Mouse (Mus musculus) midbrain, embryonic 12.5 days (tissue): ENCODE results near the gene Ttll1. TPM values are rescaled to one million over a fixed set of nuclear protein-coding genes. Genes with fewer than 3 reads are reported as not detected.

ENCODE experiments used
- ATAC-seq: fragments of 200-750 bp; cut with Nextera tagmentation; 2 replicates; pipeline ENCODE4 v1.8.0; 2017; ENCODE audit warnings: low read depth, moderate TSS enrichment, moderate library complexity; ENCODE audit not compliant: low FRiP score
- H3K27ac ChIP-seq: fragments of 300-500 bp; sonication (generic); replicated peaks from 2 replicates; pipeline ENCODE4 v1.5.1; 2016; ENCODE audit warnings: mild to moderate bottlenecking
- H3K27me3 ChIP-seq: fragments of 300-500 bp; sonication (generic); 2 replicates; pipeline ENCODE4 v1.6.1; 2016; ENCODE audit warnings: mild to moderate bottlenecking
- H3K36me3 ChIP-seq: fragments of 300-500 bp; sonication (generic); 2 replicates; pipeline ENCODE4 v1.6.1; 2016
- H3K4me1 ChIP-seq: fragments of 300-500 bp; sonication (generic); 2 replicates; pipeline ENCODE4 v1.6.1; 2016
- H3K4me2 ChIP-seq: fragments of 300-500 bp; sonication (generic); replicated peaks from 2 replicates; pipeline ENCODE4 v1.6.1; 2016; ENCODE audit warnings: mild to moderate bottlenecking, moderate library complexity
- H3K4me3 ChIP-seq: fragments of 300-500 bp; sonication (generic); 2 replicates; pipeline ENCODE4 v1.5.1; 2016; ENCODE audit warnings: mild to moderate bottlenecking
- H3K9ac ChIP-seq: fragments of 300-500 bp; sonication (generic); replicated peaks from 2 replicates; pipeline ENCODE4 v1.6.1; 2016; ENCODE audit warnings: mild to moderate bottlenecking, moderate library complexity
- H3K9me3 ChIP-seq: fragments of 300-500 bp; sonication (generic); 2 replicates; pipeline ENCODE4 v1.6.1; 2016; ENCODE audit warnings: mild to moderate bottlenecking
- whole genome bisulfite sequencing: fragments of 180-500 bp; shearing (Covaris S2); methylation state at CpG from one replicate; pipeline ENCODE4 v1.1.7; 2016; 5-methylcytosine and 5-hydroxymethylcytosine counted together
- polyA plus RNA-seq: library from polyadenylated mRNA; unstranded; fragments of >200 nt; fragmentation: Nextera tagmentation; extraction: Ambion mirVana; gene quantifications from 2 replicates; pipeline ENCODE4 v1.2.1, GENCODE M21; 2016

The Ttll1 gene
- polyA plus RNA-seq, 1 experiment from 2014 or later = 63.2 TPM

GRCm38 (mm10) chr15:83494572-83494920 is 16.1 kb downstream of the Ttll1 start:
- H3K9me3 ChIP-seq = no peaks in the 10 kb centered on the region
- no peak for ATAC-seq
- H3K4me1 ChIP-seq = no peaks in the 10 kb centered on the region
- no peak overlapping the region for H3K9ac ChIP-seq
- no peak overlapping the region for H3K4me3 ChIP-seq
- no peak overlapping the region for H3K4me2 ChIP-seq
- no peak overlapping the region for H3K27ac ChIP-seq
- no peaks in the 10 kb centered on the region for H3K27me3 ChIP-seq
- H3K36me3 ChIP-seq = peaks cover 97% of the 10 kb centered on the region
- WGBS = 83% methylated on average over 6 of the region's 6 CpGs

GRCm38 (mm10) chr15:83493856-83494571 is 16.7 kb downstream of the Ttll1 start:
- H3K4me1 ChIP-seq = no peaks in the 10 kb centered on the region
- no peak overlapping the region for H3K9ac ChIP-seq
- H3K4me3 ChIP-seq = no peak overlapping the region
- peaks cover 97% of the 10 kb centered on the region for H3K36me3 ChIP-seq
- WGBS = 92% methylated on average over 7 of the region's 7 CpGs
- no peaks in the 10 kb centered on the region for H3K9me3 ChIP-seq
- H3K27ac ChIP-seq = no peak overlapping the region
- no peak for ATAC-seq
- no peak overlapping the region for H3K4me2 ChIP-seq
- H3K27me3 ChIP-seq = no peaks in the 10 kb centered on the region

GRCm38 (mm10) chr15:83491891-83492290 is 18.8 kb downstream of the Ttll1 start:
- ATAC-seq = no peak
- Histone ChIP-seq H3K4me1 (no peaks in the 10 kb centered on the region), H3K27me3 (no peaks in the 10 kb centered on the region), H3K9me3 (no peaks in the 10 kb centered on the region), H3K36me3 (peaks cover 91% of the 10 kb centered on the region), H3K4me3 (no peak overlapping the region), H3K27ac (no peak overlapping the region), H3K4me2 (no peak overlapping the region), H3K9ac (no peak overlapping the region)
- WGBS = 93% methylated on average over 5 of the region's 5 CpGs

DNA sequence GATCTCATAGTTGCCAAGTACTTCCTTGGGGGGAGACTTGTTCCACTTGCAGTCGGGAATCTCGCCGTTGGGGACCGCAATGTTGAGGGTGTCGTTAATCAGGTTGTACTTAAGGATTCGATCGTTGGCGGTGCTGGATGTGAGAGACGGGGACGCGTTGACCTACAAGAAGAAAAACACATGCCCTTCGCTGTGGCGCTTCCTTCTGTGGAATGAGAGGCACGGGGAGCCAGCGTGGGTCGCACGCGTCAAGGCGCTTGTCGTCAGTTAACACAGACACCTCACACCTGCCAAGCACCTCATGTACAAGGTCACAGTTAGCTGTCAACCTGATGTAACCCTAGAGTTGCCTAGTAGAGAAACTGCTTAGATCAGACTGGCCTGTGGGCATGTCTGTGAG is 21.2 kb downstream of the Ttll1 start:
- Histone ChIP-seq H3K36me3 (peaks cover 84% of the 10 kb centered on the region), H3K9ac (no peak overlapping the region), H3K27ac (no peak overlapping the region), H3K4me2 (no peak overlapping the region), H3K4me3 (no peak overlapping the region), H3K9me3 (no peaks in the 10 kb centered on the region), H3K4me1 (no peaks in the 10 kb centered on the region), H3K27me3 (no peaks in the 10 kb centered on the region)
- no peak for ATAC-seq
- 95% methylated on average over 20 of the region's 20 CpGs for WGBS

DNA sequence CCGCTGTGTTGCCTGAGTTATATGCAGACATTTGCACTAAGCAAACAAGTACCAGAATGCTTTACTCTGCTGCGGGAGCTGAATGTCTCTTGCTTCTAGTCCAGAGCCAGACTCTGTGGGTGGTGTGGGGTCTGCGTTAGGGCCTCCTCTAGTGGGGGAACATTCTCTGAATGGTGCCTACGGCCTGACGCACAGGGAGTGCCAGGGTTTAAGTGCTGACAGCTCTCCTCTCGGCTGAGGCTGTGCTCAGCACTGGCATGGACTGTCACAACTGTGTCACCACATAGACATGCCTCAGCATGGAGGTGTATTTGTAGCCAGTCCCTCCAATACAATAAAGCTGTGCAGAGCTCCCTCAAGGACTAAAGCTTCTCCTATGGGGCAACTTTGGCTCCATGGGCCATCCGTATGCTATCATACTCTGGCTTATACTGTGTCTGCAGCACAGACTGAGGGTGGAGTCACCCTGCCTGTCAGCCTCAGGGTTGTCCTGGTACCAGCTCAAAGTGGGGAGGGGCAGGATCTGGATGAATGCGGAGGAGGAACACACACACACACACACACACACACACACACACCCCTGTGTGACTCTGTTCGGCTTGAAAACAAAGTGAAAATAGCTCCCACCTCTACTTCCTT is 23.1 kb downstream of the Ttll1 start:
- H3K36me3 ChIP-seq = peaks cover 72% of the 10 kb centered on the region
- no peak for ATAC-seq

DNA sequence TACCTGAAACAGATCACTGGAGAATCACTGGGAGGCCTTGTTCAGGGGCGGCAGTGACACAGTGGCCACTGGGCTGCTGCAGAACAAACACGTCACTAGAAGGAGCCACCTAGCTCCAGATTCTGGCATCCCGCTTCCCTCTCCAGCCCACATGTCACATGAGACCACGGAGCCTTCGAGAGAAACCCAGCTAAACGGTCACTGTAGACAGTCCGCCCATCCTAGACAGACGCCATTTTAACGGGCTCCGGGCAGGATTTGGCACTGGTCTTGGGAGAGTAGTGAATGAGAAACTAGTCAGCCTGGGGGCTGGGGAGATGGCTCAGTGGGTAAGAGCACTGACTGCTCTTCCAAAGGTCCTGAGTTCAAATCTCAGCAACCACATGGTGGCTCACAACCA is 26.4 kb downstream of the Ttll1 start:
- no peak overlapping the region for H3K27ac ChIP-seq
- no peak for ATAC-seq
- no peak overlapping the region for H3K4me2 ChIP-seq
- H3K4me1 ChIP-seq = no peaks in the 10 kb centered on the region
- no peak overlapping the region for H3K4me3 ChIP-seq
- 92% methylated on average over 10 of the region's 10 CpGs for WGBS
- H3K9ac ChIP-seq = no peak overlapping the region
- H3K36me3 ChIP-seq = peaks cover 41% of the 10 kb centered on the region
- no peaks in the 10 kb centered on the region for H3K9me3 ChIP-seq
- H3K27me3 ChIP-seq = no peaks in the 10 kb centered on the region

More for the DNA sequence above, 23.1 kb downstream of the Ttll1 start:
- Histone ChIP-seq H3K9me3 (no peaks in the 10 kb centered on the region), H3K4me3 (no peak overlapping the region), H3K27ac (no peak overlapping the region), H3K4me1 (no peaks in the 10 kb centered on the region), H3K4me2 (no peak overlapping the region), H3K27me3 (no peaks in the 10 kb centered on the region), H3K9ac (no peak overlapping the region)
- WGBS = 79% methylated on average over 9 of the region's 9 CpGs

- Histone ChIP-seq H3K4me2 (no peak overlapping the region), H3K4me1 (no peaks in the 10 kb centered on the region), H3K36me3 (peaks cover 37% of the 10 kb centered on the region), H3K27me3 (no peaks in the 10 kb centered on the region), H3K27ac (no peak overlapping the region), H3K4me3 (no peak overlapping the region), H3K9me3 (no peaks in the 10 kb centered on the region), H3K9ac (no peak overlapping the region)
- WGBS = 59% methylated on average over 2 of the region's 2 CpGs
- no peak for ATAC-seq
Measured at GRCm38 (mm10) chr15:83483482-83483881, 27.2 kb downstream of the Ttll1 start.

DNA sequence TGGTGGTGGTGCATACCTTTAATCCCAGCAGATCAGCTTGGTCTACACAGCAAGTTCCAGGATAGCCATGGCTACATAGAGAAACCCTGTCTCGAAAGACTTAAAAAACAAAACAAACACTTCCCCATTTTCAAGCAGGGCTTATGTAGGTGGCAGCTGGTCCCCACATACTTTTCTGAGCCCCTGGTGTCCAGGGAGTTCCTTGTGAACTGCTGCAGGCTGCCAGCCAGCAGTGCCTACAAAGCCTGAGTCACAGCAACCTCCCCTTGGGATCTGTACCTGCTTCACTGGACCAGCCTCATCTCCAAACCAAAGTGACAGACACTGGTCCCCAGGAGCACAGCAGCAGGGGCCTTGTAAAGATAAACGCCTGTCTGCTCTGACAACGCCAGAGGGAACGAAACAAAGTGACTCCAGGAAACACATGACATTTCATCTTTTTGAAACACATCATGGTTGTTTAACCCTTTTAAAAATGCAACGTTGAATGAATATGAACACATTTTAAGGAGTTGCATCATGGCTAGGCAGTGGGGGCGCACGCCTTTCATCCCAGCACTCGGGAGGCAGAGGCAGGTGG is 28.0 kb downstream of the Ttll1 start:
- Histone ChIP-seq H3K9me3 (no peaks in the 10 kb centered on the region), H3K4me2 (no peak overlapping the region), H3K27ac (no peak overlapping the region), H3K36me3 (peaks cover 31% of the 10 kb centered on the region), H3K4me3 (no peak overlapping the region), H3K4me1 (no peaks in the 10 kb centered on the region), H3K27me3 (no peaks in the 10 kb centered on the region), H3K9ac (no peak overlapping the region)
- WGBS = 72% methylated on average over 8 of the region's 8 CpGs
- no peak for ATAC-seq

- no peak overlapping the region for H3K27ac ChIP-seq
- H3K4me1 ChIP-seq = no peaks in the 10 kb centered on the region
- no peaks in the 10 kb centered on the region for H3K9me3 ChIP-seq
- no peak for ATAC-seq
- H3K4me2 ChIP-seq = no peak overlapping the region
- H3K4me3 ChIP-seq = no peak overlapping the region
- peaks cover 17% of the 10 kb centered on the region for H3K36me3 ChIP-seq
- no peak overlapping the region for H3K9ac ChIP-seq
- WGBS = 73% methylated on average over 10 of the region's 10 CpGs
- H3K27me3 ChIP-seq = no peaks in the 10 kb centered on the region
Measured at GRCm38 (mm10) chr15:83481236-83481780, 29.4 kb downstream of the Ttll1 start.

GRCm38 (mm10) chr15:83479818-83480217 is 30.9 kb downstream of the Ttll1 start:
- Histone ChIP-seq H3K27ac (no peak overlapping the region), H3K27me3 (no peaks in the 10 kb centered on the region), H3K4me1 (no peaks in the 10 kb centered on the region), H3K4me2 (no peak overlapping the region), H3K36me3 (peaks cover 6% of the 10 kb centered on the region), H3K9me3 (no peaks in the 10 kb centered on the region), H3K4me3 (no peak overlapping the region), H3K9ac (no peak overlapping the region)
- 89% methylated on average over 4 of the region's 4 CpGs for WGBS
- no peak for ATAC-seq

GRCm38 (mm10) chr15:83478096-83478495 is 32.6 kb downstream of the Ttll1 start:
- Histone ChIP-seq H3K9me3 (no peaks in the 10 kb centered on the region), H3K36me3 (no peaks in the 10 kb centered on the region), H3K4me2 (no peak overlapping the region), H3K4me3 (no peak overlapping the region), H3K27me3 (no peaks in the 10 kb centered on the region), H3K27ac (no peak overlapping the region), H3K4me1 (no peaks in the 10 kb centered on the region), H3K9ac (no peak overlapping the region)
- 69% methylated on average over 3 of the region's 3 CpGs for WGBS
- no peak for ATAC-seq

DNA sequence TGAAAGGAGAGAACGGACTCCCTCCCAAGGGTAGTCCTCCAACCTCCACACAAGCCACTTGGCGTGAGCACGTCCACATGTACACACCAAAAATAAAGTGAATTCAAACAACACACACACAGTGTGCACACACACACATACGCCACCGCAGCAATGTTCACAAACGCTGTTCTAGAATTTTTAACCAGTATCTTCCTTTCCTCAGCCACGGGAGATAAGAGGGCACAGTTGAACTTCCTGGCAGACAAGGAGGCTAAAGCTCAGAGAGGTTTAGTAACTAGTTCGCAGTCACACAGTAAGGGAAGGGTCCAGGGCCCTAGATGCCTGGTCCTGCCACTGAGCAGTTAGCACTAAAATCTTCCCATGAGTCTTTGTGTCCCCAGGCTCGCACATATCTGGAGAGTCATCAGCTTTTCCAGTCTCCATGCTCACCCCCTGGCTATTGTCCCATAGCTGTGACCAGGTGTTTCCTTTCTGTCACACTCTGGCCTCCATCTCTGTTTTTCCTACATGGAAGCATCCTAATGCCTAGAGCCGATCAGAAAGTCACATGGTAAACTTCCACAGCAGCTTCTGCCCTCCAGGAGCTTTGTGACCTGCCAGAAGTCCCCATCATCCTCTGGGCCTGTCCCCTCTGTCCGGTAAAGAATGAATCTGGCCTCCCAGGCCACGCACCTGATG is 34.0 kb downstream of the Ttll1 start:
- Histone ChIP-seq H3K4me3 (no peak overlapping the region), H3K9me3 (no peaks in the 10 kb centered on the region), H3K4me1 (no peaks in the 10 kb centered on the region), H3K4me2 (no peak overlapping the region), H3K9ac (no peak overlapping the region), H3K27me3 (no peaks in the 10 kb centered on the region), H3K36me3 (no peaks in the 10 kb centered on the region), H3K27ac (no peak overlapping the region)
- WGBS = 88% methylated on average over 12 of the region's 12 CpGs
- ATAC-seq = no peak
